Mouse (Mus musculus): ENCODE results near the gene Prl2a1. TPM values are rescaled to one million over a fixed set of nuclear protein-coding genes. Genes with fewer than 3 reads are reported as not detected.
"Not testable (repeated sequence)": the region's sequence is repeated elsewhere in the genome, so short reads cannot be mapped to it uniquely, and the experiment has no call there.

Gene Prl2a1
- not detected for total RNA-seq (2021)

DNA sequence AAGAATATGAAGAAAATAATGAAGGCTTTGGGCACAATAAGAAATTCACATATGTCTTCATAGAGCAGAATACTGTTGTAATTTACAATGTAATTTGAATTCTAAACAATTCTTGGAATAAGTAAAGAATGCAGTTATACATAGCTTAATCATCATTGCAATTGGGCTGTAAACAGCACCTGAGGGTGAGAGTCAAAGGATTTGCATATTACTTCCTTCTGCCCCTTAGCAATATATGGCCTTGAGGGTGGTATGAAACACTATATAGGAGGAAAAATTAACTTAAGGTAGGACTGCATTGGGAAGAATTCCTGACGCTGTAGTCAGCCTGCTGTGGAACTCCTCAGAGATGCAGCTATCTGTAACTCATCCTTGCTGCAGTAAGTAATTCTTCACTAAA lies at the start of gene Prl2a1:
Gene Prl2a1, plus strand, starts transcription at position 301 of the 400 bp plus-strand sequence.
- intact Hi-C loops (cut with DNase I): no loop called here
- DNase-seq: no peak

DNA sequence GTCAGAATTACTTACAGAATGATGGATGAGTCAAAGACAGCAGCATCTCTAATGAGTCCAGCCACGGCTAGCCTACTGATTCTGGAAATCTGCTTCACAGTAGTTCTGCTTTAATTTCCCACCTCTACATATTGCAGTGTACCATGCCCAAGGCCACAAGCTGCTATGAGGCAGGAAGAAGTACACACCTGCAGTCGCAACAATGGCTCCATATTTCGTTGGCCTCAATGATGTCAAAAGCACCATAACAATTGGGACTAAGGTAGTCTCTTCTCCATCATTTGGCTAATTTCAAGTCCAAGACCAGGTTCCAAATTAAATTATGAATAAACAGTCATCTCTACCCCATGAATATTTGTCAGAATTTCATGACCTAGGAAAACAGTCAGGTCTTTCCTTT lies 20.8 kb upstream of the Prl2a1 start, which contains the start of gene Prl7c1:
Gene Prl7c1, minus strand, starts transcription at position 101 of the 400 bp plus-strand sequence.
- DNase-seq; intact Hi-C loops (cut with DNase I): not testable (repeated sequence)

DNA sequence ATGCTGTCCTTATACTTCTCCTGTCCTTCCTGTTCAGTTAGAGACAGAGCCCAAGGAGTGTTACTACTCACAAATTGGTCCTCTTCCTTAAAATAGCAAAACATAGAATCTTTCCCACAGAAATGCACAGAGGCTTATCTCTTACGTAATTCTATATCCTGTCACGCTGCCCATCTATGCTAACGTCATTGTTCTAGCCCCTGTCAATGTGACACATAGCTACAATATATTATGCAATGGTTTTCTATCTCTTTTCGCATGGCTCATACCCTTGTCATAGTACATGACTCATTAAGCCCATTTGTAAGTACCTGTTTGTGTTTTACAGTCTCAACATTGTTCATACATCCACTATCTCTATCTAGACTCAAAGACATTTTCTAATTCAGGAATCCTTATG lies 2.2 kb upstream of the Prl2a1 start:
- intact Hi-C loops (cut with DNase I): no loop called here

DNA sequence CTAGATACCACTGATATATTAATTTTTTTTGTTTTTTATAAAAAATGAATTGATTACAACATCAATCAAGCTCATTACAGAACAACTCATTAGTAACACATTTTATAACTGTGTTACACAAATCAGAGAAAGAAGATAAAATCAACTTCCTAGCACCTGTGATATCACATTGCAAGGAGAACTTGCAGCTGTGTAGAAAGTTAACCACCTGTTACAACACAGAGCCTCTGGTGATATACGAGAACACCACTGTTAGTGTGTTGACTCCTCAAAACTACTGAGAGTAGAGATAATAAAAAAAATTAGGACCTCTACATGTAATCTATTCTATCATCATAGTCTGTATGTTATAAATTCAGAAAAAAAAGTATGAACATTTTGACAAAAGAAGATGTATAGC lies 1.3 kb downstream of the Prl2a1 start:
- intact Hi-C loops (cut with DNase I): no loop called here
- DNase-seq: no peak

More for the DNA sequence above, 2.2 kb upstream of the Prl2a1 start:
- DNase-seq: no peak

DNA sequence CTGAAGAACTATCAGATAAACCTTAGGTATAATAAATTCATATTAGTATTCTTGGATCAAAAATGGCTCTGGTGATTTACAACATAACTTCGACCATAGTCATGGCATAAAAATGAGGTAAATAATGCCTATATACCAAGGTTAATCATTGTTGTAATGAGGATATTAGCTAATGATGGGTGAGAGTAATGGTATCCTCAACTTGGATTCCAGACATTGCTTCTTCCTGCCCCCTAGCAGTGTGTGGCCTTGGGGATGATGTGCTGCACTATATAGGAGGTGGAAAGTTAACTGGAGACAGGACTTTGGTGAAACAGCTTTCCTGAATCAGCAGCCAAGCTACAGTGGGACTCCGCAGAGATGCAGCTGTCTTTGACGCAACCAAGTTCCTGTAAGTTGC lies 47.6 kb downstream of the Prl2a1 start, which contains the start of gene Prl2c1:
Gene Prl2c1, plus strand, starts transcription at position 301 of the 400 bp plus-strand sequence.
- DNase-seq: no peak
- intact Hi-C loops (cut with DNase I): no loop called here

Other genes starting within 250 kb of the Prl2a1 start
- gene Prl8a9, start 237.0 kb upstream of the Prl2a1 start, total RNA-seq (2021): not detected
- gene Prl8a1, start 219.5 kb upstream of the Prl2a1 start, total RNA-seq (2021): not detected
- not detected for gene Prl7b1, start 191.1 kb upstream of the Prl2a1 start, total RNA-seq (2021)
- not detected for gene Prl7a1, start 159.2 kb upstream of the Prl2a1 start, total RNA-seq (2021)
- not detected for gene Prl7a2, start 133.6 kb upstream of the Prl2a1 start, total RNA-seq (2021)
- not detected for gene Prl7d1, start 84.9 kb upstream of the Prl2a1 start, total RNA-seq (2021)
- gene Prl7c1, start 20.9 kb upstream of the Prl2a1 start, total RNA-seq (2021): not detected
- gene Prl2c1, start 47.7 kb downstream of the Prl2a1 start, total RNA-seq (2021): not detected
- not detected for gene Prl4a1, start 214.6 kb downstream of the Prl2a1 start, total RNA-seq (2021)